Mouse (Mus musculus): ENCODE data around the gene Bcas3. TPM values are rescaled to one million over a fixed set of nuclear protein-coding genes. Genes with fewer than 3 reads are reported as not detected.
A peak's percentile ranks its signal among the peaks of the same experiment; 100 is the strongest.
"Not testable (repeated sequence)": the region's sequence is repeated elsewhere in the genome, so short reads cannot be mapped to it uniquely, and the experiment has no call there.

Gene Bcas3
- polyA plus RNA-seq, 1 experiment = 37.8 TPM

DNA sequence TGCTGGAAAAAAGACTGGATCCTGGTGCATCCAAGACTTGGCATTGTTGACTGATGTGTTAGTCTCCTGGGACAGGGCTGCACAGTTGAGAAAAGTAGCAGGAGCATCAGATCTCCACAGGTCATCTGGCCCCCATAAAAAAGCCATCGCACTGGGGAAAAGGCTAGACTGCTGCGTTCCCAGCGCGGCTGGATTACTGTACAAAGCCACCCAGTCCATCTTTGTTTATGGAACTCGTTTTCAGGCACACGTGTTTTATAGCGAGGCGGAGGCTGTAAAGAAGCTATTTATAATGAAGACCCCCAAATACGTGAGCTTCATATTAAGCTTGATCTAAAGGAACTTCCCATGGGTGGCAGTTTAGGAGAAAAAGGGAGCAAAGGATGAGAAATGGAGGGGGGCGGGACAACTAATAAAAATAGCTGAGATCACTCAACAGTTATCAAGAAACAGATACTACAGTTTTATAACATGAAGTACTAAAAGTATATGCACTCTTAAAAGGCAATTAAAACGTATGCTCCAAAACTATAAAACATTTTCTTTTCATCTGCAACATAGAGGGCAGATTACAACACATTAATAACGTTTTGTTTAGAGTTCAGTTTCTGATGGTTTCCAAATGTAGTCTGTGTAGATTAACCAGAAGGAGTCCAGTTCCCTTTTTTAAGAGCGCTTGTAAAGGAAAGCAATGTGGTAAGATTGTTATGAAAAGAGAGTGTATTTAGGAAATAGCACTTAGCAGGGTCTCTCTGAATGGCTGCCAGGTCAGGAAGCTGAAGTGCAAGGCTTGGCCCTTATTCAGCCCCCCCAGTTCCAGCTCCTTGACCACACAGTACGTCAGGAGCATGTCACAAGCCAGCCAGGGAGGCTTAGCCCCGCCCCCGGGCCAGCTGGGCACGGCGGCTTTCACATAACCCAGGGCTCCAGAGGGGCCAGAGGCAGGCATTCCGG is 360.2 kb downstream of the Bcas3 start:
- Histone ChIP-seq H3K9me3 (replicated peaks; ENCODE audit: control insufficient read depth, insufficient read depth, low read length, poor library complexity, severe bottlenecking) (no peaks in the 10 kb centered on the region), H3K4me3 (ENCODE audit: low read depth, low read length) (no peak overlapping the region), H3K27ac (ENCODE audit: insufficient read depth, low read length) (no peak overlapping the region), H3K36me3 (ENCODE audit: control insufficient read depth, insufficient read depth, low read length, poor library complexity, severe bottlenecking) (no peaks in the 10 kb centered on the region), H3K4me1 (ENCODE audit: control insufficient read depth, insufficient read depth, low read length) (peaks cover 7% of the 10 kb centered on the region), H3K9ac (ENCODE audit: low read depth, poor library complexity, severe bottlenecking) (no peak overlapping the region), H3K27me3 (ENCODE audit: control insufficient read depth, insufficient read depth, low read length, poor library complexity, severe bottlenecking) (no peaks in the 10 kb centered on the region)
- TF ChIP-seq EP300 (IDR thresholded peaks at IDR 0.05; ENCODE audit: insufficient read depth, low read depth, low read length) (no peak), CTCF (IDR thresholded peaks at IDR 0.05; ENCODE audit: low read depth, low read length) (no peak), POLR2A (IDR thresholded peaks at IDR 0.05; ENCODE audit: insufficient read depth, low read length) (no peak)

- peaks cover 7% of the 10 kb centered on the region for H3K4me1 ChIP-seq (ENCODE audit: control insufficient read depth, insufficient read depth, low read length)
- peak overlapping the region; percentile 83 for H3K27ac ChIP-seq (ENCODE audit: insufficient read depth, low read length)
- no peaks in the 10 kb centered on the region for H3K36me3 ChIP-seq (ENCODE audit: control insufficient read depth, insufficient read depth, low read length, poor library complexity, severe bottlenecking)
- no peak overlapping the region for H3K4me3 ChIP-seq (ENCODE audit: low read depth, low read length)
- H3K27me3 ChIP-seq (ENCODE audit: control insufficient read depth, insufficient read depth, low read length, poor library complexity, severe bottlenecking) = no peaks in the 10 kb centered on the region
- no peaks in the 10 kb centered on the region for H3K9me3 ChIP-seq (replicated peaks; ENCODE audit: control insufficient read depth, insufficient read depth, low read length, poor library complexity, severe bottlenecking)
- no peak for TF ChIP-seq POLR2A (IDR thresholded peaks at IDR 0.05; ENCODE audit: insufficient read depth, low read length)
- no peak for TF ChIP-seq CTCF (IDR thresholded peaks at IDR 0.05; ENCODE audit: low read depth, low read length)
- no peak for TF ChIP-seq EP300 (IDR thresholded peaks at IDR 0.05; ENCODE audit: insufficient read depth, low read depth, low read length)
- H3K9ac ChIP-seq (ENCODE audit: low read depth, poor library complexity, severe bottlenecking) = 0 out of 2 replicates have a peak overlapping the region, but pooled peaks have one; percentile 34
Observed at GRCm38 (mm10) chr11:85713814-85714208, 360.8 kb downstream of the Bcas3 start.

GRCm38 (mm10) chr11:85714312-85714931 is 361.5 kb downstream of the Bcas3 start:
- H3K9me3 ChIP-seq (replicated peaks; ENCODE audit: control insufficient read depth, insufficient read depth, low read length, poor library complexity, severe bottlenecking) = no peaks in the 10 kb centered on the region
- H3K36me3 ChIP-seq (ENCODE audit: control insufficient read depth, insufficient read depth, low read length, poor library complexity, severe bottlenecking) = no peaks in the 10 kb centered on the region
- H3K4me3 ChIP-seq (ENCODE audit: low read depth, low read length) = no peak overlapping the region
- H3K9ac ChIP-seq (ENCODE audit: low read depth, poor library complexity, severe bottlenecking) = 0 out of 2 replicates have a peak overlapping the region, but pooled peaks have one; percentile 34
- 0 out of 2 replicates have a peak, but pooled peaks have one; percentile 25 for TF ChIP-seq EP300 (IDR thresholded peaks at IDR 0.05; ENCODE audit: insufficient read depth, low read depth, low read length)
- TF ChIP-seq CTCF (IDR thresholded peaks at IDR 0.05; ENCODE audit: low read depth, low read length) = no peak
- H3K4me1 ChIP-seq (ENCODE audit: control insufficient read depth, insufficient read depth, low read length) = peaks cover 7% of the 10 kb centered on the region
- peak overlapping the region; percentile 83 for H3K27ac ChIP-seq (ENCODE audit: insufficient read depth, low read length)
- no peaks in the 10 kb centered on the region for H3K27me3 ChIP-seq (ENCODE audit: control insufficient read depth, insufficient read depth, low read length, poor library complexity, severe bottlenecking)

DNA sequence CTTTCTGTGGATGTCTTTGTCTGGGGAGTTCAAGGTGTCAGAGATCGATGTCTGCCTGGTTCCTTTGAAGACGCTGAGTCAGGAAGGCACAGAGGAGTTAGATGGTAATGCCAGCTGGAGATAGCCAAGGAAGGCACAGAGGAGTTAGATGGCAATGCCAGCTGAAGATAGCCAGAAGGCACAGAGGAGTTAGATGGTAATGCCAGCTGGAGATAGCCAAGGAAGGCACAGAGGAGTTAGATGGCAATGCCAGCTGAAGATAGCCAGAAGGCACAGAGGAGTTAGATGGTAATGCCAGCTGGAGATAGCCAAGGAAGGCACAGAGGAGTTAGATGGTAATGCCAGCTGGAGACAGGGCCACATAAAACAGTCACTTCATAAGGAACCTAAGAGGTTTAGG is 363.8 kb downstream of the Bcas3 start:
- H3K27me3 ChIP-seq (ENCODE audit: control insufficient read depth, insufficient read depth, low read length, poor library complexity, severe bottlenecking); H3K9me3 ChIP-seq (replicated peaks; ENCODE audit: control insufficient read depth, insufficient read depth, low read length, poor library complexity, severe bottlenecking); H3K4me1 ChIP-seq (ENCODE audit: control insufficient read depth, insufficient read depth, low read length); H3K27ac ChIP-seq (ENCODE audit: insufficient read depth, low read length); H3K9ac ChIP-seq (ENCODE audit: low read depth, poor library complexity, severe bottlenecking); H3K4me3 ChIP-seq (ENCODE audit: low read depth, low read length); H3K36me3 ChIP-seq (ENCODE audit: control insufficient read depth, insufficient read depth, low read length, poor library complexity, severe bottlenecking): not testable (repeated sequence)

DNA sequence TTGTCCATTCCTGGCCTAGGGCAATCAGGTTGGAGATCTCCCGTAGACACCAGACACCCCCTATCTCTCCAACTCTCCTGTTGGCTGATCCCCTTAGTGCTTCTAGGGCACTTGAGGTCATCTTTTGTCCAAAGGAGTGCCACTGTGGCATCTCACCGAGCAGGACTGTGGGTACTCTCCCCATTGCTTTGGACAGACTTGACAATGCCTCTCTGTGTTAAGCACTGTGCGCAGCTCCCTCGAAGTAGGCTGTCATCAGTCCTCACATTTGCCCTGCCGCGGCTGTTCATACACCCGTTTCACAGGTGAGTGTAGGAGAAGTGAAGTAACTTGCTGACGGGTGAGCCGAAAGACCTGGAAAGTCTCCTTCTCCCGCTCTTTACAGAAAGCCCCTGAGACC is 366.1 kb downstream of the Bcas3 start:
- TF ChIP-seq CTCF (IDR thresholded peaks at IDR 0.05; ENCODE audit: low read depth, low read length) (no peak), EP300 (IDR thresholded peaks at IDR 0.05; ENCODE audit: insufficient read depth, low read depth, low read length) (no peak), POLR2A (IDR thresholded peaks at IDR 0.05; ENCODE audit: insufficient read depth, low read length) (no peak)
- H3K36me3 ChIP-seq (ENCODE audit: control insufficient read depth, insufficient read depth, low read length, poor library complexity, severe bottlenecking) = no peaks in the 10 kb centered on the region
- no peak overlapping the region for H3K4me3 ChIP-seq (ENCODE audit: low read depth, low read length)
- peaks cover 3% of the 10 kb centered on the region for H3K4me1 ChIP-seq (ENCODE audit: control insufficient read depth, insufficient read depth, low read length)
- no peak overlapping the region for H3K27ac ChIP-seq (ENCODE audit: insufficient read depth, low read length)
- H3K27me3 ChIP-seq (ENCODE audit: control insufficient read depth, insufficient read depth, low read length, poor library complexity, severe bottlenecking) = no peaks in the 10 kb centered on the region
- H3K9me3 ChIP-seq (replicated peaks; ENCODE audit: control insufficient read depth, insufficient read depth, low read length, poor library complexity, severe bottlenecking) = no peaks in the 10 kb centered on the region
- H3K9ac ChIP-seq (ENCODE audit: low read depth, poor library complexity, severe bottlenecking) = no peak overlapping the region

DNA sequence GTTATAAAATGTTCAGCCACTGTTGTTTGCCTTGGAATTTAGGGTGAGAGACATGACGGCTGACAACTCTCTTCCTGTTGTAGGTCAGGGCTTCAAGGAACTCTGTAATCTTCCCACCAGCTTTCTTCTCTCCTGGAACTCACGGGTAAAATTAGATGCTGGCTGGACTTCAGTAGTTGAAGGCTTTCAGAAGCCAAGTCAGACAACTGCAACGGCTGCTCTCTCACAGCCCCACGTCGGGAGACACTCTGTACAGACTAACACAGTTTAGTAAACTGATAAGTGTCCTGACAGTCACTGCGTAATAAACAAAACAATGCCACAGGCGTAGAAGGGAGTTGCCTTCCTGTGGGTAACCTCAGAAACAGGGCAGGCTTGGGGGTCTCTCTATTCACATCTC is 366.8 kb downstream of the Bcas3 start:
- no peaks in the 10 kb centered on the region for H3K9me3 ChIP-seq (replicated peaks; ENCODE audit: control insufficient read depth, insufficient read depth, low read length, poor library complexity, severe bottlenecking)
- no peak overlapping the region for H3K4me3 ChIP-seq (ENCODE audit: low read depth, low read length)
- no peak overlapping the region for H3K9ac ChIP-seq (ENCODE audit: low read depth, poor library complexity, severe bottlenecking)
- H3K4me1 ChIP-seq (ENCODE audit: control insufficient read depth, insufficient read depth, low read length) = peaks cover 3% of the 10 kb centered on the region
- H3K36me3 ChIP-seq (ENCODE audit: control insufficient read depth, insufficient read depth, low read length, poor library complexity, severe bottlenecking) = no peaks in the 10 kb centered on the region
- TF ChIP-seq EP300 (IDR thresholded peaks at IDR 0.05; ENCODE audit: insufficient read depth, low read depth, low read length) (no peak), POLR2A (IDR thresholded peaks at IDR 0.05; ENCODE audit: insufficient read depth, low read length) (no peak), CTCF (IDR thresholded peaks at IDR 0.05; ENCODE audit: low read depth, low read length) (no peak)
- no peak overlapping the region for H3K27ac ChIP-seq (ENCODE audit: insufficient read depth, low read length)
- H3K27me3 ChIP-seq (ENCODE audit: control insufficient read depth, insufficient read depth, low read length, poor library complexity, severe bottlenecking) = no peaks in the 10 kb centered on the region
